Mouse (Mus musculus) left cerebral cortex, adult 9 months (tissue): Measurements from ENCODE around the gene Catsper3.

Source experiments
- DNase-seq, 2 experiments: peaks; one replicate each; pipeline ENCODE4 v3.0.0; 2022; ENCODE audit warnings: low spot score in 2 of 2

The Catsper3 gene

GRCm38 (mm10) chr13:55852205-55852604 is 67.8 kb downstream of the Catsper3 start:
- no peak for DNase-seq

- no peak for DNase-seq
These were observed 71.4 kb downstream of the Catsper3 start for GRCm38 (mm10) chr13:55855793-55856192.

GRCm38 (mm10) chr13:55858463-55858862 is 74.1 kb downstream of the Catsper3 start:
- no peak for DNase-seq
